Mouse (Mus musculus) ES-Bruce4 (cell line): Measurements from ENCODE around the gene Tmem25.

Experiments
- CTCF ChIP-seq: IDR thresholded peaks from one replicate; pipeline ENCODE4 v1.8.1; 2011; ENCODE audit warnings: low read depth, low read length
- EP300 ChIP-seq: IDR thresholded peaks from 2 replicates; pipeline ENCODE4 v1.6.1; 2011; ENCODE audit warnings: low read depth, low read length; ENCODE audit not compliant: insufficient read depth
- POLR2A ChIP-seq: IDR thresholded peaks from one replicate; pipeline ENCODE4 v1.8.1; 2011; ENCODE audit warnings: low read length; ENCODE audit not compliant: insufficient read depth

DNA sequence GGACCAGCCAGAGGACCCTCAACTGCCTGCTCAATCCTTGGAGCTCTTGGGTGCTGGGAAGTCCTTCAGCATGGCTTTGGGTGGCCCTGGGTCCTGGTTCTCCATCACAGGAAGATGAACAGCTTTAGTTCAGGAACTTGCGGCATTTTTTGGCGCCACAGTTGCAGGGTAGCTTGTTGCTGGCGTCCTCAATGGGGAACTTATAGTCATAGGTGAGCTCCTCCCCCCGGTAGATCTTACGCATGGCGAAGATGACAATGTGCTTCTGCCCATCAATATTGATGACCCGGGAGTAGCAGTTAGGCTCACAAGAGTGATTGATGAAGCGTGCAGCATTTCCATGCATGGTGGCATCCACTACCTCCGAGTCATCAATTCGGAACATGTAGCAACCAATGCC, 8.7 kb upstream of the Tmem25 start:
- TF ChIP-seq EP300 (no peak), CTCF (no peak), POLR2A (no peak)
